Mouse (Mus musculus): ENCODE measurements around the gene Rab3gap1.

DNA sequence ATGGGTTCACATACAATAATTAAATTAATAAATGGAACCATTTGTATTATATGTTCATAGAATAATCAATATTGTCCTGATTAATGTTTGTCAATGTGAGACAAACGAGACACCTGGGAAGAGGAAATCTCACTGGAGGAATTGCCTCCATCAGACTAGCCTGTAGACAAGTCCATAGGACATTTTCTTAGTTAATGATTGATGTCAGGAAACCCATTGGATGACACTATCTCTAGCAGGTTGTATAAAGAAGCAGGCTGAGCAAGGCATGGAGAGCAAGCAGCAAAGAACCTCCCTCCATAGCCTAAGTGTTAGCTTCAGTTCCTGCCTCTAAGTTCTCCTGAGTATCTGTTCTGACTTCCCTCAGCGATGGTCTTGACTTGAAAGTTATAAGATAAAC lies 64.8 kb downstream of the Rab3gap1 start:
- TF ChIP-seq KAT2A (IDR thresholded peaks at IDR 0.05; ENCODE audit: insufficient replicate concordance, low read length) (no peak), POLR2A (IDR thresholded peaks at IDR 0.05; ENCODE audit: low read depth, low read length) (no peak), MYC (IDR thresholded peaks at IDR 0.05; ENCODE audit: low read depth, low read length) (no peak), EP300 (IDR thresholded peaks at IDR 0.05; ENCODE audit: low read length) (no peak)
